Mouse (Mus musculus) intestine, postnatal 0 days (tissue): ENCODE data around the gene Gria1. TPM values are rescaled to one million over a fixed set of nuclear protein-coding genes. Genes with fewer than 3 reads are reported as not detected.

ENCODE experiments used
- ATAC-seq: fragments of 200-750 bp; cut with Nextera tagmentation; 2 replicates; pipeline ENCODE4 v1.8.0; 2017; ENCODE audit warnings: mild to moderate bottlenecking, moderate TSS enrichment, moderate library complexity
- H3K27ac ChIP-seq: fragments of 300-500 bp; sonication (generic); 2 replicates; pipeline ENCODE4 v1.5.1; 2014; ENCODE audit warnings: mild to moderate bottlenecking, low read depth, low read length, moderate library complexity
- H3K27me3 ChIP-seq: fragments of 300-500 bp; sonication (generic); replicated peaks from 2 replicates; pipeline ENCODE4 v1.6.1; 2014; ENCODE audit warnings: low read length, mixed read lengths; ENCODE audit not compliant: control insufficient read depth, insufficient read depth
- H3K36me3 ChIP-seq: fragments of 300-500 bp; sonication (generic); 2 replicates; pipeline ENCODE4 v1.6.1; 2014; ENCODE audit warnings: mild to moderate bottlenecking, moderate library complexity; ENCODE audit not compliant: control insufficient read depth, insufficient read depth
- H3K4me1 ChIP-seq: fragments of 300-500 bp; sonication (generic); replicated peaks from 2 replicates; pipeline ENCODE4 v1.6.1; 2014; ENCODE audit warnings: antibody characterized with exemption, low read length, mixed read lengths; ENCODE audit not compliant: control insufficient read depth, insufficient read depth
- H3K4me2 ChIP-seq: fragments of 300-500 bp; sonication (generic); replicated peaks from 2 replicates; pipeline ENCODE4 v1.6.1; 2014; ENCODE audit warnings: low read depth, mild to moderate bottlenecking, moderate library complexity
- H3K4me3 ChIP-seq: fragments of 300-500 bp; sonication (generic); 2 replicates; pipeline ENCODE4 v1.5.1; 2014; ENCODE audit warnings: low read depth, low read length
- H3K9ac ChIP-seq: fragments of 300-500 bp; sonication (generic); 2 replicates; pipeline ENCODE4 v1.6.1; 2014; ENCODE audit warnings: mild to moderate bottlenecking, low read depth, low read length
- H3K9me3 ChIP-seq: fragments of 300-500 bp; sonication (generic); 2 replicates; pipeline ENCODE4 v1.6.1; 2016; ENCODE audit warnings: mixed run types; ENCODE audit not compliant: control insufficient read depth
- CTCF ChIP-seq: sonication (generic); IDR thresholded peaks from 2 replicates; pipeline ENCODE4 v1.5.1; 2016; ENCODE audit warnings: low read depth, mild to moderate bottlenecking, control low read depth, antibody characterized with exemption, moderate library complexity
- WGBS: fragments of 180-500 bp; shearing (Covaris S2); extraction: QIAGEN DNeasy Blood & Tissue Kit; methylation state at CpG from one replicate; pipeline ENCODE4 v1.1.7; 2014; 5-methylcytosine and 5-hydroxymethylcytosine counted together
- polyA plus RNA-seq: library from polyadenylated mRNA; unstranded; fragments of >200 nt; fragmentation: Nextera tagmentation; extraction: Ambion mirVana; gene quantifications from 2 replicates; pipeline ENCODE4 v1.2.1, GENCODE M21; 2015

Gene Gria1
- polyA plus RNA-seq, 1 experiment from 2014 or later: 0.64 TPM

DNA sequence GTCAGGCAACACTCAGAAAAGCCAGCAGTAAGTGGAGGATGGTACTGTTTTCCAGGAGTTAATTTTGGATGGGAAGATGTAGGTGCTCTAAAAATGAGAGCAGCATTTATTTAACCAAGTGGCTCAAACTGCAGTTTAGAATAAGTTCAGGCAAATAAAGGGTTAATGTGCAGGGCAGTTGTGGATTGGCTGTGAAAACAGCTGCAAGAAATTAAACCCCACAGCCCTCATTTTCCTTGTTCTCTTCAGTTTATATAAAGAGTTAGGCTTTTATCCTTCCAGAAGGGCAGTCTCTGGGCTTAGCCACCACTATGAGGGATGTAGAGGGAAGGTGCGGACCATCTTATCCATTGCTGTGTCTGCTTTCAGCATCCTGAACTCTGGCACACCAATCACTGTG is 225.2 kb downstream of the Gria1 start:
- Histone ChIP-seq H3K4me1 (no peaks in the 10 kb centered on the region), H3K4me3 (no peak overlapping the region), H3K4me2 (no peak overlapping the region), H3K9me3 (no peaks in the 10 kb centered on the region), H3K9ac (no peak overlapping the region), H3K27me3 (no peaks in the 10 kb centered on the region), H3K36me3 (no peaks in the 10 kb centered on the region), H3K27ac (no peak overlapping the region)
- TF ChIP-seq CTCF: no peak
- 64% methylated on average over 1 of the region's 1 CpGs for WGBS
- no peak for ATAC-seq

- whole genome bisulfite sequencing: 24% methylated on average over 3 of the region's 3 CpGs
Observed at GRCm38 (mm10) chr11:57239758-57240157, 228.6 kb downstream of the Gria1 start.

GRCm38 (mm10) chr11:57243835-57244234 is 232.6 kb downstream of the Gria1 start:
- no peak overlapping the region for H3K27ac ChIP-seq
- no peak for TF ChIP-seq CTCF
- H3K4me2 ChIP-seq: no peak overlapping the region
- no peaks in the 10 kb centered on the region for H3K4me1 ChIP-seq
- ATAC-seq: no peak
- H3K27me3 ChIP-seq: no peaks in the 10 kb centered on the region
- H3K36me3 ChIP-seq: no peaks in the 10 kb centered on the region
- no peak overlapping the region for H3K4me3 ChIP-seq
- H3K9ac ChIP-seq: no peak overlapping the region
- no peaks in the 10 kb centered on the region for H3K9me3 ChIP-seq

More at GRCm38 (mm10) chr11:57239758-57240157, 228.6 kb downstream of the Gria1 start:
- Histone ChIP-seq H3K4me2 (no peak overlapping the region), H3K4me1 (no peaks in the 10 kb centered on the region), H3K27me3 (no peaks in the 10 kb centered on the region), H3K9me3 (no peaks in the 10 kb centered on the region), H3K4me3 (no peak overlapping the region), H3K36me3 (no peaks in the 10 kb centered on the region), H3K27ac (no peak overlapping the region), H3K9ac (no peak overlapping the region)
- TF ChIP-seq CTCF: no peak
- ATAC-seq: no peak

- Histone ChIP-seq H3K9ac (no peak overlapping the region), H3K4me3 (no peak overlapping the region), H3K27ac (no peak overlapping the region), H3K36me3 (no peaks in the 10 kb centered on the region), H3K4me2 (no peak overlapping the region), H3K4me1 (no peaks in the 10 kb centered on the region), H3K9me3 (no peaks in the 10 kb centered on the region), H3K27me3 (no peaks in the 10 kb centered on the region)
- TF ChIP-seq CTCF: no peak
- WGBS: 33% methylated on average over 6 of the region's 6 CpGs
- ATAC-seq: no peak
Observed at GRCm38 (mm10) chr11:57244543-57244942, 233.4 kb downstream of the Gria1 start.

GRCm38 (mm10) chr11:57248870-57249269 is 237.7 kb downstream of the Gria1 start:
- no peak overlapping the region for H3K4me3 ChIP-seq
- H3K27ac ChIP-seq: no peak overlapping the region
- H3K4me1 ChIP-seq: no peaks in the 10 kb centered on the region
- H3K27me3 ChIP-seq: no peaks in the 10 kb centered on the region
- no peak for TF ChIP-seq CTCF
- H3K9me3 ChIP-seq: no peaks in the 10 kb centered on the region
- WGBS: 80% methylated on average over 4 of the region's 4 CpGs
- H3K4me2 ChIP-seq: no peak overlapping the region
- no peak for ATAC-seq
- no peak overlapping the region for H3K9ac ChIP-seq
- H3K36me3 ChIP-seq: no peaks in the 10 kb centered on the region

GRCm38 (mm10) chr11:57250129-57250528 is 238.9 kb downstream of the Gria1 start:
- no peak for ATAC-seq
- no peaks in the 10 kb centered on the region for H3K27me3 ChIP-seq
- no peaks in the 10 kb centered on the region for H3K36me3 ChIP-seq
- no peaks in the 10 kb centered on the region for H3K9me3 ChIP-seq
- WGBS: 84% methylated on average over 7 of the region's 7 CpGs
- H3K4me1 ChIP-seq: no peaks in the 10 kb centered on the region
- no peak for TF ChIP-seq CTCF
- H3K9ac ChIP-seq: no peak overlapping the region
- no peak overlapping the region for H3K27ac ChIP-seq
- no peak overlapping the region for H3K4me3 ChIP-seq
- H3K4me2 ChIP-seq: no peak overlapping the region

GRCm38 (mm10) chr11:57271687-57272086 is 260.5 kb downstream of the Gria1 start:
- 85% methylated on average over 8 of the region's 8 CpGs for WGBS
- Histone ChIP-seq H3K27me3 (no peaks in the 10 kb centered on the region), H3K9ac (no peak overlapping the region), H3K4me2 (no peak overlapping the region), H3K27ac (no peak overlapping the region), H3K36me3 (no peaks in the 10 kb centered on the region), H3K4me3 (no peak overlapping the region), H3K9me3 (no peaks in the 10 kb centered on the region), H3K4me1 (no peaks in the 10 kb centered on the region)
- no peak for ATAC-seq
- TF ChIP-seq CTCF: no peak
